Mouse (Mus musculus) activated CD4-positive, CD25-positive, alpha-beta regulatory T cell, adult 4 months (primary cell): ENCODE measurements around the gene Tas1r2. TPM values are rescaled to one million over a fixed set of nuclear protein-coding genes. Genes with fewer than 3 reads are reported as not detected.

Experiments used
- ATAC-seq: one replicate; pipeline ENCODE4 v1.8.0; 2017
- polyA plus RNA-seq, 2 experiments: library from polyadenylated mRNA; unstranded; fragments of 100-300 nt; shearing (Covaris generic); gene quantifications; one replicate each; pipeline ENCODE4 v1.2.1; 2017

Tas1r2 gene
- polyA plus RNA-seq, 2 experiments from 2014 or later = not detected

GRCm38 (mm10) chr4:139710467-139711334 lies 57.4 kb downstream of the Tas1r2 start:
- ATAC-seq = no peak

- no peak for ATAC-seq
These were observed 62.0 kb downstream of the Tas1r2 start for GRCm38 (mm10) chr4:139715241-139715932.

GRCm38 (mm10) chr4:139716477-139717169 lies 63.3 kb downstream of the Tas1r2 start:
- no peak for ATAC-seq

- no peak for ATAC-seq
These were observed 65.6 kb downstream of the Tas1r2 start for GRCm38 (mm10) chr4:139718978-139719377.

Other genes starting within 250 kb of the Tas1r2 start
- 1 to 10 TPM; 2.0 to 3.1 TPM for gene Iffo2, start 123.0 kb upstream of the Tas1r2 start, polyA plus RNA-seq
- not detected for gene Gm21969, start 50.4 kb upstream of the Tas1r2 start, polyA plus RNA-seq
- gene Aldh4a1, start 30.7 kb upstream of the Tas1r2 start, polyA plus RNA-seq = 10 to 100 TPM in 1 of 2 experiments, 1 to 10 TPM in 1; 6.7 to 11.3 TPM
- not detected for gene Pax7, start 180.0 kb downstream of the Tas1r2 start, polyA plus RNA-seq